Mouse (Mus musculus): ENCODE measurements at regions not wholly inside any gene's neighbourhood (a gene's known extent, or its start where the extent isn't known, plus 50 kb on each side); places are given as distances from the start of the nearest gene placed in this dataset.

- Histone ChIP-seq H3K27me3 (ENCODE audit: poor library complexity, severe bottlenecking) (peaks cover under 1% of the 10 kb centered on the region; the same call in 1 of the 2 replicates), H3K27ac (peak overlapping the region; percentile 51), H3K36me3 (replicated peaks) (no peaks in the 10 kb centered on the region), H3K9me3 (no peaks in the 10 kb centered on the region), H3K4me3 (no peak overlapping the region), H3K4me1 (peaks cover 26% of the 10 kb centered on the region)
- WGBS = 94% methylated on average over 4 of the region's 4 CpGs
- no peak for DNase-seq (ENCODE audit: extremely low spot score, low spot score)
Measured at GRCm38 (mm10) chr12:79937876-79938275, 174.9 kb downstream of the Zfp36l1 start.

GRCm38 (mm10) chr12:79936698-79937097 lies 176.1 kb downstream of the Zfp36l1 start:
- Histone ChIP-seq H3K36me3 (replicated peaks) (no peaks in the 10 kb centered on the region), H3K4me3 (no peak overlapping the region), H3K4me1 (peaks cover 17% of the 10 kb centered on the region), H3K9me3 (no peaks in the 10 kb centered on the region), H3K27ac (peak overlapping the region; percentile 62), H3K27me3 (ENCODE audit: poor library complexity, severe bottlenecking) (no peaks in the 10 kb centered on the region)
- DNase-seq (ENCODE audit: extremely low spot score, low spot score) = no peak
- 65% methylated on average over 5 of the region's 5 CpGs for WGBS

GRCm38 (mm10) chr12:79934091-79934490 lies 178.7 kb downstream of the Zfp36l1 start:
- H3K27ac ChIP-seq = peak overlapping the region; percentile 54; the same call in 1 of the 2 replicates
- no peaks in the 10 kb centered on the region for H3K36me3 ChIP-seq (replicated peaks)
- 83% methylated on average over 7 of the region's 7 CpGs for WGBS
- H3K4me3 ChIP-seq = no peak overlapping the region
- H3K27me3 ChIP-seq (ENCODE audit: poor library complexity, severe bottlenecking) = no peaks in the 10 kb centered on the region
- peaks cover 40% of the 10 kb centered on the region for H3K4me1 ChIP-seq
- H3K9me3 ChIP-seq = no peaks in the 10 kb centered on the region
- DNase-seq (ENCODE audit: extremely low spot score, low spot score) = no peak

- H3K9me3 ChIP-seq = no peaks in the 10 kb centered on the region
- no peak for DNase-seq (ENCODE audit: extremely low spot score, low spot score)
- 95% methylated on average over 7 of the region's 7 CpGs for WGBS
- no peaks in the 10 kb centered on the region for H3K36me3 ChIP-seq (replicated peaks)
- H3K27ac ChIP-seq = no peak overlapping the region
- H3K4me1 ChIP-seq = peaks cover 52% of the 10 kb centered on the region
- no peak overlapping the region for H3K4me3 ChIP-seq
- no peaks in the 10 kb centered on the region for H3K27me3 ChIP-seq (ENCODE audit: poor library complexity, severe bottlenecking)
Measured at GRCm38 (mm10) chr12:79932905-79933304, 179.9 kb downstream of the Zfp36l1 start.

GRCm38 (mm10) chr12:79931455-79931854 lies 181.4 kb downstream of the Zfp36l1 start:
- no peaks in the 10 kb centered on the region for H3K9me3 ChIP-seq
- H3K4me3 ChIP-seq = no peak overlapping the region
- H3K27ac ChIP-seq = peak overlapping the region; percentile 74
- no peaks in the 10 kb centered on the region for H3K27me3 ChIP-seq (ENCODE audit: poor library complexity, severe bottlenecking)
- H3K36me3 ChIP-seq (replicated peaks) = no peaks in the 10 kb centered on the region
- DNase-seq (ENCODE audit: extremely low spot score, low spot score) = no peak
- H3K4me1 ChIP-seq = peaks cover 55% of the 10 kb centered on the region
- WGBS = 81% methylated on average over 5 of the region's 5 CpGs

GRCm38 (mm10) chr12:79929846-79930245 lies 183.0 kb downstream of the Zfp36l1 start:
- peak overlapping the region; percentile 95 for H3K27ac ChIP-seq
- no peaks in the 10 kb centered on the region for H3K27me3 ChIP-seq (ENCODE audit: poor library complexity, severe bottlenecking)
- H3K4me3 ChIP-seq = no peak overlapping the region
- peaks cover 70% of the 10 kb centered on the region for H3K4me1 ChIP-seq
- H3K36me3 ChIP-seq (replicated peaks) = no peaks in the 10 kb centered on the region
- 80% methylated on average over 6 of the region's 6 CpGs for WGBS
- no peak for DNase-seq (ENCODE audit: extremely low spot score, low spot score)
- H3K9me3 ChIP-seq = no peaks in the 10 kb centered on the region

- Histone ChIP-seq H3K4me1 (peaks cover 79% of the 10 kb centered on the region), H3K9me3 (no peaks in the 10 kb centered on the region), H3K36me3 (replicated peaks) (no peaks in the 10 kb centered on the region), H3K27ac (peak overlapping the region; percentile 95), H3K4me3 (no peak overlapping the region), H3K27me3 (ENCODE audit: poor library complexity, severe bottlenecking) (no peaks in the 10 kb centered on the region)
- no peak for DNase-seq (ENCODE audit: extremely low spot score, low spot score)
- 62% methylated on average over 6 of the region's 6 CpGs for WGBS
Measured at GRCm38 (mm10) chr12:79928739-79929380, 184.0 kb downstream of the Zfp36l1 start.

GRCm38 (mm10) chr12:79928298-79928697 lies 184.5 kb downstream of the Zfp36l1 start:
- Histone ChIP-seq H3K4me1 (peaks cover 85% of the 10 kb centered on the region), H3K4me3 (no peak overlapping the region), H3K27ac (peak overlapping the region; percentile 95), H3K36me3 (replicated peaks) (no peaks in the 10 kb centered on the region), H3K9me3 (no peaks in the 10 kb centered on the region), H3K27me3 (ENCODE audit: poor library complexity, severe bottlenecking) (no peaks in the 10 kb centered on the region)
- no peak for DNase-seq (ENCODE audit: extremely low spot score, low spot score)
- 47% methylated on average over 4 of the region's 4 CpGs for WGBS

- Histone ChIP-seq H3K36me3 (replicated peaks) (no peaks in the 10 kb centered on the region), H3K27ac (peak overlapping the region; percentile 95), H3K4me1 (peaks cover 94% of the 10 kb centered on the region), H3K4me3 (peak overlapping the region; percentile 38), H3K27me3 (ENCODE audit: poor library complexity, severe bottlenecking) (no peaks in the 10 kb centered on the region), H3K9me3 (no peaks in the 10 kb centered on the region)
- DNase-seq (ENCODE audit: extremely low spot score, low spot score) = no peak
- WGBS = 21% methylated on average over 6 of the region's 6 CpGs
Measured at GRCm38 (mm10) chr12:79925704-79926588, 186.9 kb downstream of the Zfp36l1 start.

- 2% methylated on average over 16 of the region's 16 CpGs for WGBS
- Histone ChIP-seq H3K27ac (peak overlapping the region; percentile 95), H3K4me1 (peaks cover 90% of the 10 kb centered on the region), H3K9me3 (peaks cover 3% of the 10 kb centered on the region; the same call in 1 of the 2 replicates), H3K27me3 (ENCODE audit: poor library complexity, severe bottlenecking) (no peaks in the 10 kb centered on the region), H3K36me3 (replicated peaks) (no peaks in the 10 kb centered on the region; the same call in 1 of the 2 replicates), H3K4me3 (peak overlapping the region; percentile 38)
- DNase-seq (ENCODE audit: extremely low spot score, low spot score) = peak; percentile 77
Measured at GRCm38 (mm10) chr12:79924921-79925703, 187.7 kb downstream of the Zfp36l1 start.

- peaks cover 9% of the 10 kb centered on the region for H3K9me3 ChIP-seq
- peaks cover 83% of the 10 kb centered on the region for H3K4me1 ChIP-seq
- 83% methylated on average over 6 of the region's 6 CpGs for WGBS
- peak overlapping the region; percentile 95 for H3K27ac ChIP-seq
- no peak overlapping the region for H3K4me3 ChIP-seq
- H3K36me3 ChIP-seq (replicated peaks) = peaks cover 2% of the 10 kb centered on the region; the same call in 1 of the 2 replicates
- H3K27me3 ChIP-seq (ENCODE audit: poor library complexity, severe bottlenecking) = no peaks in the 10 kb centered on the region
- no peak for DNase-seq (ENCODE audit: extremely low spot score, low spot score)
Measured at GRCm38 (mm10) chr12:79923811-79924210, 189.0 kb downstream of the Zfp36l1 start.

GRCm38 (mm10) chr12:79921786-79922185 lies 191.0 kb downstream of the Zfp36l1 start:
- no peak for DNase-seq (ENCODE audit: extremely low spot score, low spot score)
- Histone ChIP-seq H3K36me3 (replicated peaks) (peaks cover 2% of the 10 kb centered on the region; the same call in 1 of the 2 replicates), H3K4me3 (no peak overlapping the region), H3K27me3 (ENCODE audit: poor library complexity, severe bottlenecking) (no peaks in the 10 kb centered on the region), H3K4me1 (peaks cover 83% of the 10 kb centered on the region), H3K9me3 (peaks cover 9% of the 10 kb centered on the region), H3K27ac (peak overlapping the region; percentile 76)
- 47% methylated on average over 5 of the region's 5 CpGs for WGBS

Measured in forebrain, embryonic 10.5 days (tissue).